Mouse (Mus musculus) liver, embryonic 14.5 days (tissue): ENCODE measurements around the gene Ticam1. TPM values are rescaled to one million over a fixed set of nuclear protein-coding genes. Genes with fewer than 3 reads are reported as not detected.

Experiments
- ATAC-seq: fragments of 200-750 bp; cut with Nextera tagmentation; 2 replicates; pipeline ENCODE4 v1.8.0; 2017; ENCODE audit warnings: moderate number of reproducible peaks, mild to moderate bottlenecking, moderate library complexity; ENCODE audit not compliant: insufficient read depth
- DNase-seq, 3 experiments: peaks; one replicate each; pipeline ENCODE4 v3.0.0-alpha.2; 2012 to 2013; ENCODE audit warnings: low read depth in 3 of 3, low spot score in 3 of 3
- H3K27ac ChIP-seq: fragments of 300-500 bp; sonication (generic); 2 replicates; pipeline ENCODE4 v1.5.1; 2014; ENCODE audit warnings: moderate library complexity, mild to moderate bottlenecking, control low read depth, inconsistent platforms
- H3K27me3 ChIP-seq: fragments of 300-500 bp; sonication (generic); 2 replicates; pipeline ENCODE4 v1.6.1; 2014; ENCODE audit warnings: mild to moderate bottlenecking, low read length, moderate library complexity; ENCODE audit not compliant: control insufficient read depth, insufficient read depth
- H3K36me3 ChIP-seq: fragments of 300-500 bp; sonication (generic); replicated peaks from 2 replicates; pipeline ENCODE4 v1.6.1; 2014; ENCODE audit warnings: low read depth; ENCODE audit not compliant: control insufficient read depth, insufficient read depth
- H3K4me1 ChIP-seq, 2 experiments: fragments of 200-500 bp in 1 of 2; fragments of 300-500 bp in 1 of 2; sonication (generic) in 1 of 2; replicated peaks; 2 replicates each; pipeline ENCODE4 v1.6.1; 2012 to 2014; ENCODE audit warnings: antibody characterized with exemption in 1 of 2, inconsistent platforms in 1 of 2, low read length in 1 of 2; ENCODE audit not compliant: control insufficient read depth in 2 of 2, insufficient read depth in 2 of 2
- H3K4me2 ChIP-seq: fragments of 300-500 bp; sonication (generic); 2 replicates; pipeline ENCODE4 v1.6.1; 2014; ENCODE audit warnings: low read depth, mild to moderate bottlenecking, control low read depth, moderate library complexity
- H3K4me3 ChIP-seq, 2 experiments: fragments of 200-500 bp in 1 of 2; fragments of 300-500 bp in 1 of 2; sonication (generic) in 1 of 2; 2 replicates each; pipeline ENCODE4 v1.5.1; 2012 to 2014; ENCODE audit warnings: low read depth in 2 of 2, low read length in 2 of 2, mild to moderate bottlenecking in 2 of 2, control low read depth in 1 of 2, inconsistent platforms in 1 of 2, moderate library complexity in 1 of 2; ENCODE audit not compliant: insufficient read depth in 1 of 2
- H3K9ac ChIP-seq: fragments of 300-500 bp; sonication (generic); replicated peaks from 2 replicates; pipeline ENCODE4 v1.6.1; 2014; ENCODE audit warnings: mild to moderate bottlenecking, control low read depth, moderate library complexity
- H3K9me3 ChIP-seq: fragments of 300-500 bp; sonication (generic); 2 replicates; pipeline ENCODE4 v1.6.1; 2016; ENCODE audit warnings: low read length, mixed read lengths; ENCODE audit not compliant: control insufficient read depth
- CTCF ChIP-seq: IDR thresholded peaks from 2 replicates; pipeline ENCODE4 v1.5.1; 2016; ENCODE audit warnings: antibody characterized with exemption, low read depth, control low read depth
- EP300 ChIP-seq: IDR thresholded peaks from 2 replicates; pipeline ENCODE4 v1.6.1; 2016; ENCODE audit warnings: antibody characterized with exemption, low read depth
- WGBS: fragments of 180-500 bp; shearing (Covaris S2); extraction: QIAGEN DNeasy Blood & Tissue Kit; methylation state at CpG from one replicate; pipeline ENCODE4 v1.1.7; 2014; ENCODE audit not compliant: insufficient replicate concordance; 5-methylcytosine and 5-hydroxymethylcytosine counted together
- polyA plus RNA-seq, 2 experiments: library from polyadenylated mRNA; depleted of rRNA in 1 of 2; stranded (reverse) in 1 of 2; unstranded in 1 of 2; fragments of >200 nt; fragmentation: Nextera tagmentation in 1 of 2; extraction: Ambion mirVana in 1 of 2; gene quantifications; 2 replicates each; pipeline versions ENCODE4 v1.2.1 to v1.2.3; 2012 to 2014

The Ticam1 gene
- polyA plus RNA-seq, 2 experiments = 3.4 to 4.9 TPM

DNA sequence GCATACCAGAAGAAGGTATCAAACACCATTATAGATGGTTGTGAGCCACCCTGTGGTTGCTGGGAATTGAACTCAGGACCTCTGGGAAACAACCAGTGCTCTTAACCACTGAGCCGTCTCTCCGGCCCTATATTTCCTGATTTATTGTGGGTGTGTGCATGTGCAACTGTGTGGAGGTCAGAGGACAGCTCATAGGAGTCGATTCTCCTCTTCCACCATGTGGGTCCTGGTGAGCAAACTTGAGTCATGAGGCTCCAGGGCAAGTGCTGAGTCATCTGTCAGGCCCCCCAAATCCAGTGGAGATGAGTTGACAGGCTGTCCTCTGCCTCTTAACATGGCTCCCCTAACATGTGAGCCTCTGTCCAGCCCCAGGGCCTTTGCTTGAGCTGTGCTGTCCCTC is 10.7 kb downstream of the Ticam1 start:
- Histone ChIP-seq H3K9me3 (no peaks in the 10 kb centered on the region), H3K4me2 (no peak overlapping the region), H3K4me3 (no peak overlapping the region), H3K9ac (no peak overlapping the region), H3K36me3 (peaks cover 7% of the 10 kb centered on the region), H3K27me3 (no peaks in the 10 kb centered on the region), H3K27ac (no peak overlapping the region), H3K4me1 (peaks cover 3 to 12% of the 10 kb centered on the region in 2 experiments; a peak in 2 of 4 replicates)
- DNase-seq = no peak
- WGBS = 73% methylated on average over 3 of the region's 3 CpGs
- TF ChIP-seq CTCF (no peak), EP300 (no peak)
- no peak for ATAC-seq

DNA sequence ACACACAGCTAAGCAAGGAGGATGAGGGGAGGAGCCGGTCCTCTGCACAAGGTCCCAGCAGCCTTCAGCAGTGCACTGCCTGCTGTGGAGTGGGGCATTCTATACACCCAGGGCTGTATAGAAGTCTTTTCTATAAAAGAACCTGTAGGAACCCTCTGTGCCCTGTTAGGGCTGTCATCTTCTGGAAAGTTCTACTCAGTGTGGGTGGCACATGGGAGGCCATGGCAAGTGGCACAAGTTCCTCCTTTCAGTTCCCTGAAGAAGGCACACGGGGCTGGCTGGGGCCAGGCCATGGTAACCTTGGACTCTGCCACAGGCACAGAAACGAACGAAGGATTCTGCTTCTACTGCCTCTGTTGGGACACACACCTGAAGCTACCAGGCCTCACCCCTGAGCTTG is 11.6 kb downstream of the Ticam1 start:
- no peak overlapping the region for H3K4me3 ChIP-seq
- H3K4me1 ChIP-seq = peaks cover 3 to 12% of the 10 kb centered on the region in 2 experiments; a peak in 2 of 4 replicates
- no peak overlapping the region for H3K27ac ChIP-seq
- no peak for ATAC-seq
- no peak overlapping the region for H3K4me2 ChIP-seq
- no peak for DNase-seq
- H3K9me3 ChIP-seq = no peaks in the 10 kb centered on the region
- no peaks in the 10 kb centered on the region for H3K27me3 ChIP-seq
- WGBS = 70% methylated on average over 4 of the region's 4 CpGs
- peaks cover 11% of the 10 kb centered on the region for H3K36me3 ChIP-seq
- H3K9ac ChIP-seq = no peak overlapping the region
- TF ChIP-seq CTCF (no peak), EP300 (no peak)

DNA sequence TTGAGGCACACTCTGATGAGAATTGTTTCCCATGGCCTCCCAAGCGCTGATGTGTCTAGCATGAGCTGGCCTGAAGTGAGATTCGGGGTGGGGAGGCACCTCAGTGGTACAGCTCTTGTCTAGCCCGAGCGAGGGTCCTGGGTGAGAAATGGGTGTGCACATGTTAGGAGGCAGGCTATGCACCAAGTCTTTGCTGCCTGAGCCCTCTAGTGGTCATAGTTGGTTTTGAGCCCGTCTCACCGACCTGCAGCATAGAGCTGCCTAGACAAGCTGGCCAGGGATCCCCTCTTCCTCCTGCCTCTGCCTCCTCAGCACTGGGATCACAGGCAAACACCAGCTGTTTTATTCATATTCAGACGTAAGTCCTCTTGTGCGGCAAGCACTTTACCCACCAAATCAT is 12.6 kb downstream of the Ticam1 start:
- DNase-seq (peak; percentile 54 to 60 (median 55)), ATAC-seq (peak; percentile 54)
- Histone ChIP-seq H3K9me3 (no peaks in the 10 kb centered on the region), H3K4me2 (no peak overlapping the region), H3K27me3 (no peaks in the 10 kb centered on the region), H3K9ac (no peak overlapping the region), H3K27ac (no peak overlapping the region), H3K36me3 (peaks cover 20% of the 10 kb centered on the region), H3K4me1 (peaks cover 3 to 5% of the 10 kb centered on the region in 2 experiments; a peak in 2 of 4 replicates), H3K4me3 (no peak overlapping the region)
- TF ChIP-seq CTCF (peak; percentile 95), EP300 (no peak)
- 20% methylated on average over 8 of the region's 8 CpGs for WGBS

DNA sequence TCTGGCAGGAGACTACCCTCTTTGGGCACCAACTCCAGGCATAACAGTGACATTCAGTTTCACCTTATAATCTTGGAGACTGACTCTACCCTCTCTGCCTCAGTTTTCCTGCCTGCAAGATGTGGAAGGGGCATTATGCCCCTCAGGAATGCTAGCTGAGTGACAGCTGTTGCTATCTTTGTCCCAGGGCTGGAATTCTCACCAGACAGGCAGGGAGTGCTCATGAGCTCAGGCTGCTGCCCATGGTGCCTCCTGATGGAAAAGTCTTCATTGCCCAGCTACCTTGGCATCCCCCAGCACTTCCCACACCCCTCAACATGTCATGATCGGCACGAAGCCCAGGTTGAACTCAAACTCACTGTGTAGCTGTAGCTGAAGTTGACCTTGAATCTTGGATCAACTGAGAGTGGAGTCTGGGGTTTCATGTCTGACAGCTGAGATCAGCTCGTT is 13.9 kb downstream of the Ticam1 start:
- ATAC-seq (no peak), DNase-seq (no peak)
- H3K4me3 ChIP-seq = no peak overlapping the region
- H3K9me3 ChIP-seq = no peaks in the 10 kb centered on the region
- WGBS = 58% methylated on average over 3 of the region's 3 CpGs
- no peak overlapping the region for H3K9ac ChIP-seq
- no peak overlapping the region for H3K27ac ChIP-seq
- no peak overlapping the region for H3K4me2 ChIP-seq
- no peaks in the 10 kb centered on the region for H3K27me3 ChIP-seq
- H3K36me3 ChIP-seq = peaks cover 25% of the 10 kb centered on the region
- H3K4me1 ChIP-seq = peaks cover 0 to 6% of the 10 kb centered on the region in 2 experiments; a peak in 2 of 4 replicates
- TF ChIP-seq CTCF (no peak), EP300 (no peak)

DNA sequence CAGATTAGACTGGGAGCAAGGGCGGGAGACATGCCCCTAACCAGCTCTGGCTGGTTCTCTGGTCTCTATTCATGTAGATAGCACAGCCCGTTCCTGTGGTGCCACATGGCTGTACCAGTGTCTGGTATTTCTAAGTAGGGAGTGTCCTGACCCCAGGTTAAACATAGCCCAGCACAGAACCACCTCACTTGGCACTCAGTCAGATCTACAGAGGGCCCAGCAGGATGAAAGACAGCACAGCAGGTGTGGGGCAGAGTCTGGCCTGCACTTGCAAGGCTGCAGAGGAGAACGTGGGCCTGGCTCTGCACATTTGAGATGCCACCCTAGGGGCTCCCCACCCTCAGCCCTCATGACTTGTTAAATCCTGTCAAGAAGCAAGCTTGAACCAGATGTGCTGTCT is 15.4 kb downstream of the Ticam1 start:
- no peak overlapping the region for H3K9ac ChIP-seq
- H3K27ac ChIP-seq = no peak overlapping the region
- DNase-seq (no peak), ATAC-seq (no peak)
- H3K27me3 ChIP-seq = no peaks in the 10 kb centered on the region
- H3K9me3 ChIP-seq = no peaks in the 10 kb centered on the region
- H3K36me3 ChIP-seq = peaks cover 25% of the 10 kb centered on the region
- 79% methylated on average over 3 of the region's 3 CpGs for WGBS
- peaks cover 0 to 7% of the 10 kb centered on the region in 2 experiments; a peak in 2 of 4 replicates for H3K4me1 ChIP-seq
- no peak overlapping the region for H3K4me2 ChIP-seq
- TF ChIP-seq EP300 (no peak), CTCF (no peak)
- no peak overlapping the region for H3K4me3 ChIP-seq
